Mouse (Mus musculus) kidney, adult 2 months (tissue): ENCODE measurements around the gene Tmem62. TPM values are rescaled to one million over a fixed set of nuclear protein-coding genes. Genes with fewer than 3 reads are reported as not detected.
"Not testable (repeated sequence)": the region's sequence is repeated elsewhere in the genome, so short reads cannot be mapped to it uniquely, and the experiment has no call there.

Experiments used
- DNase-seq: peaks from one replicate; pipeline ENCODE4 v3.0.0; 2021
- H3K27ac ChIP-seq: fragments of 200-500 bp; 2 replicates; pipeline ENCODE4 v1.5.1; 2012; ENCODE audit warnings: low read depth, low read length, control low read depth, inconsistent platforms; ENCODE audit not compliant: insufficient read depth
- H3K27me3 ChIP-seq: fragments of 200-500 bp; replicated peaks from 2 replicates; pipeline ENCODE4 v1.6.1; 2012; ENCODE audit warnings: mild to moderate bottlenecking, moderate library complexity, low read length, inconsistent platforms; ENCODE audit not compliant: control insufficient read depth, insufficient read depth
- H3K36me3 ChIP-seq: fragments of 200-500 bp; 2 replicates; pipeline ENCODE4 v1.6.1; 2012; ENCODE audit warnings: mild to moderate bottlenecking, moderate library complexity, low read length, inconsistent platforms; ENCODE audit not compliant: control insufficient read depth, insufficient read depth
- H3K4me1 ChIP-seq: fragments of 200-500 bp; 2 replicates; pipeline ENCODE4 v1.6.1; 2011; ENCODE audit warnings: low read length; ENCODE audit not compliant: control insufficient read depth, insufficient read depth
- H3K4me3 ChIP-seq: fragments of 200-500 bp; 2 replicates; pipeline ENCODE4 v1.5.1; 2011; ENCODE audit warnings: mild to moderate bottlenecking, low read depth, low read length, control low read depth; ENCODE audit not compliant: insufficient read depth
- CTCF ChIP-seq: fragments of 200-500 bp; conservative IDR thresholded peaks from 2 replicates; pipeline ENCODE4 v1.5.1; 2011; ENCODE audit warnings: low read depth, mild to moderate bottlenecking, control low read depth, low read length, moderate library complexity, mixed read lengths; ENCODE audit not compliant: insufficient read depth, insufficient read length
- POLR2A ChIP-seq: fragments of 200-500 bp; IDR thresholded peaks from one replicate; pipeline ENCODE4 v1.6.1; 2011; ENCODE audit warnings: low read depth, low read length, control low read depth
- WGBS: fragments of 180-500 bp; shearing (Covaris S2); methylation state at CpG from one replicate; pipeline ENCODE4 v1.1.7; 2018; 5-methylcytosine and 5-hydroxymethylcytosine counted together
- polyA plus RNA-seq: library from polyadenylated mRNA; depleted of rRNA; stranded (reverse); fragments of >200 nt; gene quantifications from 2 replicates; pipeline ENCODE4 v1.2.3, GENCODE M21; 2012

Tmem62 gene
- polyA plus RNA-seq, 1 experiment: 9.2 TPM

GRCm38 (mm10) chr2:121022918-121023317 lies 46.1 kb downstream of the Tmem62 start:
- 33% methylated on average over 5 of the region's 5 CpGs for WGBS
- Histone ChIP-seq H3K36me3 (no peaks in the 10 kb centered on the region; the same call in none of the 2 replicates), H3K4me3 (no peak overlapping the region), H3K27ac (no peak overlapping the region), H3K27me3 (no peaks in the 10 kb centered on the region), H3K4me1 (peaks cover 2% of the 10 kb centered on the region; the same call in 1 of the 2 replicates)
- TF ChIP-seq POLR2A: no peak
- peak; percentile 58 for DNase-seq

DNA sequence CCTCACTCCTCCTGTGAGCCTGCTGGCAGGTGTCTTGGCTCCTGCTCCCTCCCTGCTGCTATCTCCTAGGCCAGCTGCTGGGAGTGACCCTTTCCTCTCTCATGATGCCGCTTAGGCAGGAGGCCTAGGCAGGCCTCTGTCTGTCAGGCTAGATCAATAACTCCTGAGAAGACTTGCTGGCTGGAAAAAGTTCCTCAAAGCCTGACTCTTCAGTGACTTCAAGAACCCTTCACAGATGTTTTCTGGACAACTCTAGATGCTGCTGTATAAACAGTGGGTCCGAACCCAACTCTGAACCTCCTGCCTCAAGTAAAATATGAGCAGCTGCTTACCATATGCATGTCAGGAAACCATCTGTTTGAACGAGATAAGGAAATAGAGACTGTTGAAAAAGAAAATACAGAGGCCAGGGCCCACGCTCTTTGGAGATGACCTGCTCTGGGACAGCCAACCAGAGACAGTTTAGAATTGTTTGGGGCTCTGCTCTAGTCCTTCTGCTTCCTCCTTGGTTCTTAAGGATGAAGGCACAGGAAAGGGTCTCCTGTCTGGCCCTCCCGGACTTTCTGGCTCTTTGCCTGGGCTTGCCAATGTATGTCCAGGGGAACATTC lies 60.0 kb downstream of the Tmem62 start, which contains the start of gene Epb42:
Epb42 (minus strand) TSS at position 340 of the 609 bp plus-strand sequence.
- Histone ChIP-seq H3K4me3 (no peak within 1 kb of the TSS), H3K4me1 (peaks cover 4% of the 10 kb centered on the region; the same call in 1 of the 2 replicates), H3K27me3 (no peaks in the 10 kb centered on the region), H3K36me3 (no peaks in the 10 kb centered on the region), H3K27ac (no peak within 1 kb of the TSS)
- no peak for TF ChIP-seq CTCF
- TF ChIP-seq POLR2A: no peak
- no peak for DNase-seq
- 60% methylated on average over 5 of the region's 5 CpGs for WGBS

DNA sequence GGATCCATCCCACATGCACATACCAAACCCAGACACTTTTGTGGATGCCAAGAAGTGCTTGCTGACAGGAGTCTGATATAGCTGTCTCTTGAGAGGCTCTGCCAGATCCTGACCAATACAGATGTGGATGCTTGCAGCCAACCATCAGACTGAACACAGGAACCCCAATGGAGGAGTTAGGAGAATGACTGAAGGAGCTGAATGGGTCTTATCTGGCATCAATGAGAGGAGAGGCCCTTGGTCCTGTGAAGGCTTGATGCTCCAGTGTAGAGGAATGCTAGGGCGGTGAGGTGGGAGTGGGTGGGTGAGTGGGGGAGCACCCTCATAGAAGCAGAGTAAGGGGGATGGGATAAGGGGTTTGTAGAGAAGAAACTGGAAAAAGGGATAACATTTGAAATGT lies 62.0 kb downstream of the Tmem62 start:
- not testable (repeated sequence) for H3K36me3 ChIP-seq, H3K4me3 ChIP-seq, H3K27ac ChIP-seq, H3K4me1 ChIP-seq, H3K27me3 ChIP-seq, DNase-seq
- WGBS: 100% methylated on average over 1 of the region's 1 CpGs

DNA sequence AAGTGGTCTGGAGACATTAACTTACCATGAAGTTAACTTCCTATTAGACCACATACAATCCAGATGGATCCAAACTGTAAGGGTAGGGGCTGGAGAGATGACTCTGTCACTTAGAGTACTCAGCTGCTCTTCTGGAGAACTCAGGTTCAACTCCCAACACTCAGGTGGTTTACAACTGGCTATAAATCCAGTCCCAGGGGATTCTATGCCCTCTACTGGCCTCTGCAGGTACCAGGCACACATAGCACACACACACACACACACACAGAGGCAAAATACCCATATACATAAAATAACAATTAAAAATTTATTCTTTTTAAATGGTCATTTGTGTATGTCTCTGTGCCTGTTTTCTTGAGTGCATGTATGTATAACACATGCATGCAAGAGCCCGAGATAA lies 62.6 kb downstream of the Tmem62 start:
- H3K27ac ChIP-seq: no peak overlapping the region
- H3K27me3 ChIP-seq: no peaks in the 10 kb centered on the region
- H3K36me3 ChIP-seq: no peaks in the 10 kb centered on the region
- no peak for DNase-seq
- no peak overlapping the region for H3K4me3 ChIP-seq
- 98% methylated on average over 1 of the region's 1 CpGs for WGBS
- no peak for TF ChIP-seq POLR2A
- peaks cover 2% of the 10 kb centered on the region; the same call in 1 of the 2 replicates for H3K4me1 ChIP-seq

DNA sequence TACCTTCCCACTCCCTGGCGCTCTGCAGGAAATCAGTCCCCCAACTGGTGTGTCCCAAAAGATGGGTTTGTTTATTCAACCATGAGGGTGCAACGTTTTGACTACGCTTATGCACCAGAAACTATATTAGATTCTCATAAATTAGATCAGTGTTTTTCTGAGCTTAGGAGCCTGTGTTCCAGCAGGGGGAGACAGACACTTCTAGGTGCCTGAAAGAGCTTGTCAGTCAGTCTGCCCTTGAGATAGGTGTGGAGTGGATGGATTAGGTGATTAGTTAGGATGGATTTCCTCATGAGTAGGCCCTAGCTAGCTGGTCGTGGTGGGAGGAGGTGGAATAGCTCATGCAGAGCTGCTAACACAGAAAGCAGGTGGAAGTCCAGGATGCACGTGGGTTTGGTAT lies 64.3 kb downstream of the Tmem62 start:
- H3K4me3 ChIP-seq: no peak overlapping the region
- no peak for TF ChIP-seq POLR2A
- TF ChIP-seq CTCF: peak; percentile 61
- WGBS: 28% methylated on average over 5 of the region's 5 CpGs
- H3K36me3 ChIP-seq: no peaks in the 10 kb centered on the region
- H3K27me3 ChIP-seq: no peaks in the 10 kb centered on the region
- H3K4me1 ChIP-seq: no peaks in the 10 kb centered on the region
- DNase-seq: peak; percentile 62
- no peak overlapping the region for H3K27ac ChIP-seq

DNA sequence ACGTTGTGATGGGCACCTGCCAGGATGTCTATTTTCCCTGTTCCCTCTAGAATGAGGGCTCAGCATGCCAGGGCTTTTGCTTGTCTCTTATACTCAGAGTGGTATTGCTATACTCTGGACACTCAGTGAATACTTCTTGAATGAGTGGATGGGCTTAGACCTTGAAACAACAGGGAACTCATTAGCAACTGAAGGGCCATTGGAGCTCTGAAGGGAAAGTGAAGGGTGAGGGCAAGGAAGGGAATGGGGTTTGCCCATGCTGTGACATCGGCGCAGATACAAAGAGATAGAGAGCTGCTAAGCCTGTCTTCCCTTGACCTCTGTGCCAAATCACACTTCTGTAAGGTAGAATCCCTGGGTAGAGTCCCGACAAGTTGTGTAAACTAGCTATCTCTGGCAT lies 68.8 kb downstream of the Tmem62 start:
- TF ChIP-seq POLR2A (no peak), CTCF (no peak)
- H3K4me1 ChIP-seq: no peaks in the 10 kb centered on the region
- H3K27me3 ChIP-seq: no peaks in the 10 kb centered on the region
- H3K27ac ChIP-seq: no peak overlapping the region
- no peak for DNase-seq
- 87% methylated on average over 4 of the region's 4 CpGs for WGBS
- H3K4me3 ChIP-seq: no peak overlapping the region
- H3K36me3 ChIP-seq: no peaks in the 10 kb centered on the region

- TF ChIP-seq CTCF: no peak
- TF ChIP-seq POLR2A: no peak
- H3K27ac ChIP-seq: no peak overlapping the region
- no peaks in the 10 kb centered on the region for H3K36me3 ChIP-seq
- no peak for DNase-seq
- H3K27me3 ChIP-seq: no peaks in the 10 kb centered on the region
- H3K4me3 ChIP-seq: no peak overlapping the region
- H3K4me1 ChIP-seq: no peaks in the 10 kb centered on the region
- WGBS: 95% methylated on average over 5 of the region's 5 CpGs
Measured at GRCm38 (mm10) chr2:121052176-121052575, 75.4 kb downstream of the Tmem62 start.

DNA sequence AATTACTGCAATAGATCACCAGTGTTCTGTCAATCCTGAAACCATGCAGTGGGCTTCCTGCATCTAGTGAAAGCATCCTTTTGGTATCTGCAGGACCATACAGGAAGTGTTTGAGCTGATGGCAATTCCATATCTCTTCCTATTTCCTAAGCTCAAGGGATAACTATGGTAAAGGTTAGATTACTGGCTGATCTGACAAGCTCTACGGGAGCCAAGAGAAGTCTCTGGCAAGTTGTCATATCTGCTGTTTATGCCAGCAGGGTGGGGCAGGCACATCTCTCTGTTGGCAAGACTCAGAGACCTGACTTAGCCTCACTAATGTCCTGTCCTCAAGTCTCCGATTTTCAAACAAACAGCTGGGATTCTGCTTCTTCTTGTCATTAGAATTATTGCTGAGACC lies 77.2 kb downstream of the Tmem62 start:
- H3K27ac ChIP-seq: no peak overlapping the region
- no peak overlapping the region for H3K4me3 ChIP-seq
- no peaks in the 10 kb centered on the region for H3K4me1 ChIP-seq
- TF ChIP-seq CTCF (no peak), POLR2A (no peak)
- no peaks in the 10 kb centered on the region for H3K27me3 ChIP-seq
- 56% methylated on average over 2 of the region's 2 CpGs for WGBS
- DNase-seq: no peak
- H3K36me3 ChIP-seq: no peaks in the 10 kb centered on the region
